12 mouse cellular contexts compared by ENCODE assay signal in the genomic region with DNA sequence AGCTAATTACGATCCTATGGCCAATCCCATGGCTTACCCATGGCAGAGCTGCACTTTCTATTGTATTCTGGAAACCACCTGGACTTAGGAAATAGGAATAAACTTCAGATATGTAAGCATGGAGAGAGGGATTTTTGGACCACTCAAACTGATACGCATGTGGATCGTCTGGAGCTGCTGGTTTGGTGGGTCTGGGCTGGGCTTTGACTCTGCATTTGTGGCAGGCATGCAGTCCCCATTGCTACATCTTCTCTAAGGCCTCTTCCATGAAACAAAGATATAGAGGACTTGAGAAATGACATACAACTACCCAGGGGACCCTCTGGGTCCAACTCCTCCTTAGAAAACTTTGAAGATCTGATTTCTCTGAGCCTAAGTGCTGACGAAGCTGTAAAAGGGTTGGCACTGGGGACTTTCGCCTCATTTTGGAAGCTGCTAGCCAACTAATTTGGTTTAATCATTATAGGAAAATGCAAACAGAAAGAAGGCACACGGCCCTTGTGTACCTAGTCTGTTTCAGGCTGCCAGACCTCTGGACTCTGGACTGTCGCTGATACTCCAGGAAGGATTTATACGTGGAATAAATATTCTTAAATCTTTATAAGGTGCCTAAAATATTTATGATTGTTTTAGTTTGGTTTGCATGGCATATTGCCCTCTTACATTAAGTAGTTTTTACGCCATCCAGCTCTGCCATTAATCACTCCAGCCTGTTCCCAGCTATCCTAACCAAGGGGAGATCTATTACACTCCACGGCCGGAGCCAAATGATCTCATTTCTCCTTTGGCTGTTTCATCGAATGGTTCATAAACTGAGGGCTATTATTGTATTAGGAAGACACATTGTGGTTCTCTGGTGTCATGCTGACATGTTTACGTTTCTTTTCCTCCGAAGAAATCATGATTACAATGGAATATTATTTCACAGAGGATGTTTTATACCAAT.
DNase-seq lines count a peak whose midpoint lies in the region; ATAC-seq lines count a peak whose summit lies in the region.
"Had no signal": no experiment of that assay in that cellular context is flagged by ENCODE, and none has a peak within 500 bp of the region (broad histone marks: within the 10 kb centered on the region; RNA-seq: fewer than 3 reads in every experiment).

No protein-coding gene starts in this region.

- H3K4me3 ChIP-seq in neural tube, embryonic 12.5 days: no peak overlapping the region
- no peak overlapping the region for H3K4me3 ChIP-seq in forebrain, embryonic 16.5 days (replicated peaks; ENCODE audit: low read length)
- H3K4me3 ChIP-seq: heart, embryonic 12.5 days; midbrain, embryonic 13.5 days had no signal

- H3K4me1 ChIP-seq in neural tube, embryonic 12.5 days: no peaks in the 10 kb centered on the region
- H3K4me1 ChIP-seq in forebrain, embryonic 16.5 days (replicated peaks; ENCODE audit: control insufficient read depth, insufficient read depth, low read length): 0 out of 2 replicates have a peak, but pooled peaks cover 3% of the 10 kb centered on the region
- H3K4me1 ChIP-seq: heart, embryonic 12.5 days; midbrain, embryonic 13.5 days had no signal

- H3K27me3 ChIP-seq in neural tube, embryonic 12.5 days (replicated peaks): no peaks in the 10 kb centered on the region
- H3K27me3 ChIP-seq in forebrain, embryonic 16.5 days (replicated peaks; ENCODE audit: control insufficient read depth, insufficient read depth, low read length): no peaks in the 10 kb centered on the region
- H3K27me3 ChIP-seq: heart, embryonic 12.5 days; midbrain, embryonic 13.5 days had no signal

- H3K9me3 ChIP-seq in neural tube, embryonic 12.5 days: no peaks in the 10 kb centered on the region
- no peaks in the 10 kb centered on the region for H3K9me3 ChIP-seq in forebrain, embryonic 16.5 days (ENCODE audit: control insufficient read depth, low read length)
- H3K9me3 ChIP-seq: heart, embryonic 12.5 days; midbrain, embryonic 13.5 days had no signal

- no peaks in the 10 kb centered on the region for H3K36me3 ChIP-seq in neural tube, embryonic 12.5 days
- H3K36me3 ChIP-seq in forebrain, embryonic 16.5 days (ENCODE audit: control insufficient read depth, insufficient read depth): no peaks in the 10 kb centered on the region
- H3K36me3 ChIP-seq: heart, embryonic 12.5 days; midbrain, embryonic 13.5 days had no signal

- H3K27ac ChIP-seq in neural tube, embryonic 12.5 days: no peak overlapping the region
- no peak overlapping the region for H3K27ac ChIP-seq in forebrain, embryonic 16.5 days (ENCODE audit: low read length)
- H3K27ac ChIP-seq: midbrain, embryonic 13.5 days had no signal

- no peak overlapping the region for H3K9ac ChIP-seq in neural tube, embryonic 12.5 days
- H3K9ac ChIP-seq in forebrain, embryonic 16.5 days (replicated peaks; ENCODE audit: low read depth, low read length): no peak overlapping the region
- H3K9ac ChIP-seq: heart, embryonic 12.5 days; midbrain, embryonic 13.5 days had no signal

- no peak overlapping the region for H3K4me2 ChIP-seq in neural tube, embryonic 12.5 days (replicated peaks)
- no peak overlapping the region for H3K4me2 ChIP-seq in forebrain, embryonic 16.5 days (ENCODE audit: low read length)
- H3K4me2 ChIP-seq: heart, embryonic 12.5 days; midbrain, embryonic 13.5 days had no signal

- intact Hi-C loops in gastrocnemius, postnatal 14 days (cut with DNase I; ENCODE audit: low total_unique reads): no loop called here

- DNase-seq in gastrocnemius, adult 18-20 months (ENCODE audit: low spot score): peak; percentile 32
- no peak for DNase-seq in gastrocnemius, adult 8-10 months (ENCODE audit: low spot score in 2 of 2)
- peak; percentile 29 for DNase-seq in gastrocnemius, postnatal 14 days
- peak; percentile 47 for DNase-seq in kidney, postnatal 10 days
- no peak for DNase-seq in spleen, postnatal 14 days (ENCODE audit: low spot score in 2 of 2)
- DNase-seq in ovary, postnatal 36 days (ENCODE audit: low spot score): no peak
- DNase-seq: left cerebral cortex, postnatal 4 days; thymus, adult 18-20 months had no signal

- 51% methylated on average over 14 of the region's 14 CpGs for WGBS in neural tube, embryonic 12.5 days
- WGBS in forebrain, embryonic 16.5 days: 65% methylated on average over 14 of the region's 14 CpGs

- ATAC-seq in neural tube, embryonic 12.5 days (ENCODE audit: low FRiP score, low read depth): peak; percentile 21; the same call in 1 of the 2 replicates
- ATAC-seq in forebrain, embryonic 16.5 days: no peak
- ATAC-seq: midbrain, embryonic 13.5 days had no signal

Comparison
In these comparisons a context has a peak if more than half of its experiments do, and no peak if none do; other contexts are left out.
1. DNase-seq: peak in gastrocnemius, adult 18-20 months (single experiment), gastrocnemius, postnatal 14 days (single experiment) and kidney, postnatal 10 days (single experiment); none in gastrocnemius, adult 8-10 months (0 of 2), spleen, postnatal 14 days (0 of 2) and ovary, postnatal 36 days (single experiment).